Mouse (Mus musculus) testis, postnatal 10 days (tissue): ENCODE measurements at regions not wholly inside any gene's neighbourhood (a gene's known extent, or its start where the extent isn't known, plus 50 kb on each side); places are given as distances from the start of the nearest gene placed in this dataset.
"Not testable (repeated sequence)": the region's sequence is repeated elsewhere in the genome, so short reads cannot be mapped to it uniquely, and the experiment has no call there.

Source experiments
- DNase-seq: peaks from one replicate; pipeline ENCODE4 v3.0.0; 2021; ENCODE audit warnings: low spot score

GRCm38 (mm10) chr16:15175516-15175915 lies 141.7 kb upstream of the Gm21897 start:
- DNase-seq = no peak

DNA sequence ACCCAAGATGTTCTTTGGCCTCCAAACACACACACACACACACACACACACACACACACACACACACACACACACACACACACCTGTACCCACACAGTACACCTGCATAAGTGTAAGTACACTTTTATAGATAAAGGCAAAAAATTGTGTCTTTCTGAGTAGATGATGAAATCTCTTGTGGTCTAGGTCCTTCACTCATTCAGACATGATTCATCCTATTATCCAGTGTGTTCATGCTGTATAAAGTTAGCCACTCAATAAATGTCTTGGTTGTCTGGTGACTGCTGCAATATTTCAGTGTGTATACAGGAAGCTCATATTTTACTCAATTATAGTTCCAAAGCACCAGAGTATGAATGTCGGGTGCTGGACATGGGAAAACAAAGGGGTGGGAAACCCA lies 131.5 kb upstream of the Gm21897 start:
- no peak for DNase-seq

- DNase-seq = peak; percentile 51
These were observed 122.1 kb upstream of the Gm21897 start for GRCm38 (mm10) chr16:15194926-15195711.

- not testable (repeated sequence) for DNase-seq
These were observed 121.3 kb upstream of the Gm21897 start for GRCm38 (mm10) chr16:15195931-15196330.

GRCm38 (mm10) chr16:15196855-15197254 lies 120.4 kb upstream of the Gm21897 start:
- DNase-seq = no peak

DNA sequence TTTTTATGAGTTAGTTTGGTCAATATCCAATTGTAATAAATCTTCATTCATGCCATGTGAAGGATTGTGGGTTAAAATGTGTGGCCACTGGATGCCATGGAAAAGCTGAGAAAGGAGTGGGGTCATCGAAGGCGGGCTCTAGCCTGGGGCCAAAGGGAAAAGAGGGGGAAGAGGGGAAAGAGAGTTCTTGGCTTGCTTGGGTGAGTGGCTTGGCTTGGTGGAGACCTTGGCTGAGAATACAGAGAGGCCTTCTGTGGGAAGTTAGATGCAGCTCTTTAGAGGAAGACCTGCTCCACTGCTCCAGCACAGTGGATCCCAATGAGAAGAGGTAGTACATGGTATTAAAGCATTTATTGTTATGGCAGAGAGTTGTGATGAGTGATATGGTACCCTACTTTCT lies 101.3 kb upstream of the Gm21897 start:
- no peak for DNase-seq

DNA sequence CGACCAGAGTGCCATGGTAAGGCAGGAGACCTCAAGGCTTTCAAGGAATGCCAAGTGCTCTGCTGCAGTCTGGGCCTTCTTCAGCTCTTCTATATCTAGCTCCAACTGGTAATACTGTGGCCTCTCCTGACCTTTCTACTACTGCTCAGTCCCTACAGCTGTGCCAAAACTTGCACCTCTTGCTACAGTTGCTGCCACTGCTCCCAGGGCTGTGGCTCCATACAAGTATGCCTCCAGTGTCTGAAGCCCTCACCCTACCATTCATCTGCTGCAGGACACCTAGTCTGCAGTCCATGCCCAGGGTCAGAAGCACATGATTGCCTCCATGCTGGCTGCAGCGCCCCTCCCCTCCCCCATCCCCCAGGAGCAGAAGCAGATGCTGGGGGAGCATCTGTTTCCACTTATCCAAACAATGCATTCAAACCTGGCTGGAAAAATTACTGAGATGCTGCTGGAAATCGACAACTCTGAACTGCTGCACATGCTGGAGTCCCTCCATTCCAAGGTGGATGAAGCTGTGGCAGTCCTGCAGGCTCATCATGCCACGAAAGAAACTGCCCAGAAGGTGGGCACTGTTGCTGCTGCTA lies 96.2 kb upstream of the Gm21897 start:
- no peak for DNase-seq

DNA sequence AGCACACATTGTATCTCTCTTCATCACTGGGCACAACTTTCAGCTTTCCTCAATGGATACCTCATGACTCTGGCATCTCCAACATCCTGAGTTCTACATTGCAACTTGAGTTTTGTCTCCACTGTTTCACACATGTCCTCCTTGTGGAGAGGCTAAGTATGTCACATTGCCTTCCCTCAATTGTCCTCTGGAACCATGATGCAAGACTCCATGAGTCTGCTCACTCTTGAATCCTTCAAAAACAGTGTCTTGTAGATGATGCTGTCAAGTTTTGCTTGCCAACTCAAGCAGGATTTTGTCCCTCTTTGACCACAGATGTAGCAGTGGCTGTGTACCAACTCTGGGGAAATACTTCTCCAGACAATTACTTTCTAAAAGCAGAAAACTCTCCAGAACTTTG lies 79.4 kb upstream of the Gm21897 start:
- DNase-seq = no peak

DNA sequence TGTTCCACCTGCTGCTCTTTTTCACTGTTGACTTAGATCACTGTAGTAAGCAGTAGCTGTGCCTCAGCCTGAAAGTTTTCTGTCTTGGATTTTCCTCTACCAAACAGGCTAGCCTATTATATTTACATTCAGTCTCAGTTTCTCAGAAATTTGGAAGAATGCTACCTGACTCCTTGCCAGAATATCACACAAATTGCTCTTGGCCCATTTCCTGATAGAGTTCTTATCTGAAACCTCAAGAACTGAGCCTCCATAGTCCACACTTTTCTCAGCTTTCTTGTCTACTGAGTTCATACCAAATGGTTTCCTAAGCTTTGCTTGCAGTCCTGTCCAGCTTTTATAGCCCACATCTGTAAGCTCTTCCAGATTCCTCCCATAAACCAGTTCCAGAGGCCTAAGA lies 78.8 kb upstream of the Gm21897 start:
- DNase-seq = no peak

DNA sequence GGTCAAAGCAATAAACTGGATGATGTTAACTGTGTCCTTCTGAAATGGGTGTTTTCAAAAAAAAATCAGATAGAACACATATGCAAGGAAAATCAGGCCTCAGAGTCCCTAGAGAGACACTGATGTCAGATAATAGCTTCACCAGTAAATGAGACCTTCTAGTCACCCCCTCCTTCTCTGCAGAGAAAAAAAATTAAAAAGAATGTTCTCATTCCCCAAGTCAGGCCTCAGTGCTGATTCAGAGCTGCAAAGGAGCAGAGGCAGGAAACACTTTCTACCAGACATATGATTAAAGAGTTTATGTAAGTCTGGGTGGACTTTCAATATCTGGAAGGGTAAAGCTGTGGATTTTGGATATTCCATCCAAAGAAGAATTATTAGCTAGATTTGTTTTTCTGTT lies 67.1 kb upstream of the Gm21897 start:
- no peak for DNase-seq

DNA sequence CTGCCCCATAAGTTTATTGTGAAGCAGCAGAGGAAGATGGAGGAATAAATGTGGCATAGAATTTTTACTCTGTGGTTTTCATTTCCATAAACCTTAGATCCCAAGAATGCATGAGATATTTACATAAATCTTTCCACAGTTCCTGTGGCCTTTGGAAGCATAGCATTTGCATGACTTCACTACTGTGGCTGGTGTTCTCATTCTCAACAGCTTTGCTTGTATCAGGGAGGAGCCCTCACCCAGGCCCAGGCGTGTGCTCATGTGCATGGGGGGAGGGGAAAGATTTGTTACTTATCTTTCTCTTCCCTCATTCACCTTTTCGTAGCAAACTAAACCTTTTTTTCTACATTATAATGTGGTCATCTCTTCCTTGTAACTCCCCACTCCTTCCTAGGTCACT lies 65.6 kb upstream of the Gm21897 start:
- no peak for DNase-seq

DNA sequence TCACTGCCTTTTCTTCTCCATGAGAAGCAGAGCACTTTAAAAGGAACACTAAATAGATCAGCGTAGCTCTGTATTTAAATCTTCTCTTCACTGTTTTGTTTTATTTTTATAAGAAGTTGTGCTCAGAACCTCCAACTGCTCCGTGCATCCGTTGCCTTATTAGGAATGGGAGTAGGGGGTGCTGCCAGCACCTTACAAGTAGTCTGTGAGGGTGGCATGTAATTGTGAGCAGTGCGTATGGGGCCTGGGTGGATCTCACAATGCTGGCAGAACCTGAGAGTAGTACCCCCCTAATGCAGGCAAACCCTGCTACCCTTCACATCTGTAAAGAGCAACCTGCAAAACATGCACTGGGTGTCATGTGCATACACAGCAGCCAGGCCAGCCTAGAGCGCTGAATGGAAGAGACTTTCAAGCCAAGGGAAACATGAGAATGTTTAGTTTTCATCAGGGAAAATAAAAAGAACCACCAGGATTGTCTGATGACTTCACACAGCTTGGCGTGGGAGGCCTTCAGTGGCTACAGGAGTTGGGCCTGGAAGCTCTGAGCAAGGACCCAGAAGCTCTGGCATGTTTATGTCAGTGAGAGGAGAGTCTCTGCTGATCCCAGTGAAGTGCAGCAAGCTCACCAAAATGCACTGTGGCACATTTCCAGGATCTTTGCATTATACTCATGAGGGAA lies 64.5 kb upstream of the Gm21897 start:
- no peak for DNase-seq

- DNase-seq = no peak
These were observed 63.9 kb upstream of the Gm21897 start for GRCm38 (mm10) chr16:15253348-15253693.

- no peak for DNase-seq
These were observed 62.6 kb upstream of the Gm21897 start for GRCm38 (mm10) chr16:15254669-15255068.

DNA sequence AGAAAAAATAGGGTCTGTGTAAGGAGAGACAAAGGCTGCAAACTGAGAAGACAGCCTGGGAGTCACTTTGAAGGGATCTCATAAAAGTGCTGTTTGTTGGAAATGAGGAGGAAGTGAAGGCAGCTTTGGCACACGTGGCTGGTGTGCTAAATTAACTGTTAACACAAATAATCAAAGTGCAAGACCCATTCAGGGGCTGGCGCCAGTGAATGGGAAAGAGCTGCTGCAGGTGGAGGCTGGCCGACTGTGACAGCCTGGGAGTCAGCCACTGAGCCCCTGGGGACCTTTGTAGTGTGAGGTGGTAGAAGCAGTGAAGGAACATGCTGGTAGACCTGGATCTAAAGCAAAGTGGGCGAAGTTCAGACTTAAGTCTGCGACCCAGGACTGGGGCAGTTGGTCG lies 57.8 kb upstream of the Gm21897 start:
- no peak for DNase-seq

- DNase-seq = no peak
These were observed 57.2 kb upstream of the Gm21897 start for GRCm38 (mm10) chr16:15260069-15260468.
